Mouse (Mus musculus) thymus, postnatal 4 days (tissue): ENCODE measurements around the gene Nrf1.

Experiments
- DNase-seq: peaks from one replicate; pipeline ENCODE4 v3.0.0; 2021

Gene Nrf1

GRCm38 (mm10) chr6:30081339-30081738, 33.6 kb downstream of the Nrf1 start:
- no peak for DNase-seq

- no peak for DNase-seq
Measured at GRCm38 (mm10) chr6:30083307-30083706, 35.5 kb downstream of the Nrf1 start.

GRCm38 (mm10) chr6:30085351-30085750, 37.6 kb downstream of the Nrf1 start:
- DNase-seq: no peak

- no peak for DNase-seq
Measured at GRCm38 (mm10) chr6:30091221-30091620, 43.4 kb downstream of the Nrf1 start.

GRCm38 (mm10) chr6:30092816-30093215, 45.0 kb downstream of the Nrf1 start:
- DNase-seq: no peak

GRCm38 (mm10) chr6:30101773-30102415, 54.1 kb downstream of the Nrf1 start:
- no peak for DNase-seq

- no peak for DNase-seq
Measured at GRCm38 (mm10) chr6:30106091-30106490, 58.3 kb downstream of the Nrf1 start.

- DNase-seq: no peak
Measured at GRCm38 (mm10) chr6:30107456-30107855, 59.7 kb downstream of the Nrf1 start.

- DNase-seq: no peak
Measured at GRCm38 (mm10) chr6:30109820-30110502, 62.2 kb downstream of the Nrf1 start.

GRCm38 (mm10) chr6:30112349-30113132, 64.8 kb downstream of the Nrf1 start:
- DNase-seq: no peak

- DNase-seq: no peak
Measured at GRCm38 (mm10) chr6:30114101-30114500, 66.3 kb downstream of the Nrf1 start.

- DNase-seq: no peak
Measured at GRCm38 (mm10) chr6:30121152-30121551, 73.4 kb downstream of the Nrf1 start.

- no peak for DNase-seq
Measured at GRCm38 (mm10) chr6:30121600-30121999, 73.8 kb downstream of the Nrf1 start.

GRCm38 (mm10) chr6:30123391-30123790, 75.6 kb downstream of the Nrf1 start:
- DNase-seq: no peak

GRCm38 (mm10) chr6:30126060-30126459, 78.3 kb downstream of the Nrf1 start:
- DNase-seq: no peak

GRCm38 (mm10) chr6:30126766-30127165, 79.0 kb downstream of the Nrf1 start:
- DNase-seq: no peak

- DNase-seq: no peak
Measured at GRCm38 (mm10) chr6:30132399-30132798, 84.6 kb downstream of the Nrf1 start.

GRCm38 (mm10) chr6:30135590-30135989, 87.8 kb downstream of the Nrf1 start:
- DNase-seq: no peak

- no peak for DNase-seq
Measured at GRCm38 (mm10) chr6:30137227-30137626, 89.4 kb downstream of the Nrf1 start.

GRCm38 (mm10) chr6:30139329-30140045, 91.7 kb downstream of the Nrf1 start:
- DNase-seq: no peak

GRCm38 (mm10) chr6:30143263-30143662, 95.5 kb downstream of the Nrf1 start:
- DNase-seq: no peak

GRCm38 (mm10) chr6:30147058-30147457, 99.3 kb downstream of the Nrf1 start:
- DNase-seq: no peak

GRCm38 (mm10) chr6:30147753-30148152, 100.0 kb downstream of the Nrf1 start:
- DNase-seq: no peak
